Mouse (Mus musculus): ENCODE measurements around the gene Slc34a2. TPM values are rescaled to one million over a fixed set of nuclear protein-coding genes. Genes with fewer than 3 reads are reported as not detected.
A peak's percentile ranks its signal among the peaks of the same experiment; 100 is the strongest.

Gene Slc34a2
- total RNA-seq (2021), result not detected

DNA sequence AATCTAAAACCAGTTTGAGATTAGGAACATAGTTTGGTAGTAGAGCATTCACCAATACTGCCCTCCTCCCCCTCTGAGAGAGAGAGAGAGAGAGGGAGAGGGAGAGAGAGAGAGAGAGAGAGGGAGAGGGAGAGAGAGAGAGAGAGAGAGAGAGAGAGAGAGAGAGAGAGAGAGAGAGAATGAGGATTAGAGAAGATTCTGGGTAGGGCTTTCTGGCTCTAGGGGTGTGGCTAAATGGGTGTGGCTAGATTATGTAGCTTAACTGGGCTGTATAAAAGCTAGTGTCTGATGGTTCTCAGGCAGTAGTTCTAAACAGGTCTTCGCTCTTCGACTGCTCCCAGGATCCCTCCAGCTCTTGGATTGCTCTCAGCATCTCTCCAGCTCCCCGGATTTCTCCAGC lies at the start of gene Slc34a2:
TSS of gene Slc34a2 (plus strand) at position 301 of the 400 bp plus-strand sequence.
- intact Hi-C loops (cut with DNase I), result no loop called here
- DNase-seq (ENCODE audit: extremely low spot score in 1 of 2, low spot score in 2 of 2), result no peak

DNA sequence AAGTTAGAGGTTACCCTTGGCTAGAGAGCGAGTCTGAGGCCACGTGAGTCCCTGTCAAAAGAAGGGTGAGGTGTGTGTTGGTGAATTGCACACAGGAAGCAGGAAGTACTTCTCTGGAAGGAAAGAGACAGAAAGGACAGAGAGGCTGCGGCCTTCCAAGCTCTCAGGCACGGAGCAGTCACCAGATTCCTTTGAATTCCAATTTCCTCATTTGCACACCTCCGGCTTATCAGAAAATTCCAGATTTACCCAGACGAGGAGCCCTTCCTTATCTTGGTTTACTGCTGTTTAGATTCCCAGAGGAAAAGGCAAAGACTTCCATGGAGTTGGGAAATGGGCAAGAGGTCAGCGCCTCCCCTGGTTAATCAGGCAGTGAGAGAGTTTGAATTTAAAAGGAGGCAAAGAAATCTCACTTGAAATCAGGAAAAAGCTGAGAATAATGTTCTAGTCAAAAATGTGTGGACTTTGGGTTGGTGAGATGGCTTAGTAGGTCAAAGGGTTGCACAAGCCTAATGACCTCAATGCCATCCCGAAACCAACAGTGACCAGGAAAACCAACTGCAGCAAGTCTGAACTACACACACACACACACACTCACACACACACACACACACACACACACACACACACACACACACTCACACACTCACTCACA lies 47.1 kb upstream of the Slc34a2 start:
- intact Hi-C loops (cut with DNase I), result no loop called here
- no peak for DNase-seq (ENCODE audit: extremely low spot score in 1 of 2, low spot score in 2 of 2)

- intact Hi-C loops (cut with DNase I), result no loop called here
- DNase-seq (ENCODE audit: extremely low spot score in 1 of 2, low spot score in 2 of 2), result no peak
Measured at GRCm38 (mm10) chr5:52992210-52992897, 45.5 kb upstream of the Slc34a2 start.

DNA sequence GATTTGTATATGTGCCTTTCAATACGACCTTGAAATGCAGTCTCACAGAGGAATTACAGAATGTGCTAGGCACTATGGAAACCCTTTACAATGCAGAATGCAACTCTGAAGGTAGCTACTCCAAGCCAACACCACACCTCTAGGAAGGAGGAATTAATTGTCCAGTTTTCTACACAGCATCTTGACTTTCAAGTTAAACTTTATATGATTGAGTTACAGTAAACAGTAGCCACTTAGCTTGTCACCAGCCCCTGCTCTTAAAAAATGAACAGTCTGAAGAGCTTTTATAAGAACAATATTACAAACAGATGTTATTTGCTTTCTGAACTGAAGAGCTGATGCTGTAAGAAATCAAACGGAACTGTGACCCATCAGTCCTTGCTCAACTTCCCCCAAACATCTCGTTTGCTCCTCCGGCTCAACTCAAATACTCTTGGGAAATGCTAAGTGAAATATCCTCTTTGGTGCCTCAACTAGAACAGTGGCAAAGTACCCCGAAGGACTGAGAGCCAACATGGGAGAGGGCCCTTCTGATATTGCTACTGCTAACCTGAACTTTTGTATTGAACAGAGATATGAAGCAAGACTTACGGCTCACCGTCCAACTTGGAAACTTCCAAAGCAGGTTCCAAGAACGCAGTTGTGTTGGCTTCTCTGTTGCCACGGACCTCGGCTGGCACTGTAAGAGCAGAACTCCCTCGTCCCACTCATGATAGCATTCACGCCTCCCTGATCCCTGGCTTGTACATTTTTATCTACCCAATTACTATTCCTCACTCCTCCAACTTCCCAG lies 44.2 kb upstream of the Slc34a2 start:
- intact Hi-C loops (cut with DNase I), result no loop called here

GRCm38 (mm10) chr5:52995461-52995860 lies 42.4 kb upstream of the Slc34a2 start:
- intact Hi-C loops (cut with DNase I), result no loop called here
- no peak for DNase-seq (ENCODE audit: extremely low spot score in 1 of 2, low spot score in 2 of 2)

More for the DNA sequence above, 44.2 kb upstream of the Slc34a2 start:
- DNase-seq (ENCODE audit: extremely low spot score in 1 of 2, low spot score in 2 of 2), result no peak

DNA sequence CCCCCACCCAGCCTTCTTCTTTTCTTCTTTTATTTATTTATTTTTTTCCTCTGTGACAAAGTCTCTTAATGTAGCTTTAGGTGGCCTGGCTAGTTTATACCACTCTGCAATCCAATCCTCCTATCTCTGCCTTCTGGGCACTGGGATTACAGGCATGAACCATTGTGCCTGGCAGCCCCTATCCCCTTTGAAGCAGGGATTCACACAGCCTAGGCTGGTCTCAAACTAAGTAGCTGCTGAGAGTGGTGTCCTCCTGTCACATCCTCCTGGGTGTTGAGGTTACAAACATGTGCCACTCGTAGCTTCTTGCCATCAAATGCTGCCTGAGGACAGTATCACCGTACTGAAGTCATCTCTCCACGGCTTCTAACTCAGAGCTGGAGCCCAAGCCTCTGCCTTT lies 41.7 kb upstream of the Slc34a2 start:
- intact Hi-C loops (cut with DNase I), result no loop called here
- no peak for DNase-seq (ENCODE audit: extremely low spot score in 1 of 2, low spot score in 2 of 2)

DNA sequence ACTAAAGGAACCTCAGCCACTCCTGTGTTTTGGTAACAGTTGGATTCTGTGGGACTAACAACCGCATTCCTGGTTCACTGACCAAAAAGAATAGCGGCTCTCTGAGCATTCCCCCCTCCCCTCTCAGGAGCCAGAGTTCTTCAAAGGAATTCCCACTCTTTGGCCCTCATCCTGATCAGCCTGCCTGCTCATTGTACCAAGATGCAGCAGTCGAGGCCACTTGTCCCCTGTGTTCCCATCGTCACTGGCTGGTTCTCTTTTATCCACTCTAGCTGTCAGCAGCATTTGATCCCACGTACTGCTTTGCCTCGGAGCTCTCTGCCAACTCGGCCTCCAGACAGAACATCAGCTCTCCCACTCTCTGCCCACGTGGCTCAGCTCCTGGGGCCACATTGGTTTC lies 41.3 kb upstream of the Slc34a2 start:
- DNase-seq (ENCODE audit: extremely low spot score in 1 of 2, low spot score in 2 of 2), result no peak
- intact Hi-C loops (cut with DNase I), result no loop called here

DNA sequence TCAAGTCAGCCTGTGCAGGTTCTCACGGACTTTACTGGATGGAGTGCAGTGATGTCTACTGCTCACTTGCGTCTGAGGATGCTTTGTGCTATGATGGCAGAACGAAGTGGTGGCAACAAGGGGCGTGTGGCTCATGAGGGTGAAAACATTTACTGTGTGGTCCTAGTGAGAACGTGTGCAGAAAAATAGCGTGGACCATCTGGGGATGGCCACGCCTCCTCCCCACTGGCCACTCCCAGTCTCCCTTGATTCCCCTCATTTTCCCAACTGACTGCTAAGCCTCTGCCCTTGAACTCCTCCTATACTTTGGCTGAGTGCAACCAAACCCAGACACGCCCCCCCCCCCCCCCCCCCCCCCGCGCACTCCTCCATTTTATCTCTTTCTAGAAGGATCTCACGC lies 40.8 kb upstream of the Slc34a2 start:
- intact Hi-C loops (cut with DNase I), result no loop called here
- DNase-seq (ENCODE audit: extremely low spot score in 1 of 2, low spot score in 2 of 2), result no peak

DNA sequence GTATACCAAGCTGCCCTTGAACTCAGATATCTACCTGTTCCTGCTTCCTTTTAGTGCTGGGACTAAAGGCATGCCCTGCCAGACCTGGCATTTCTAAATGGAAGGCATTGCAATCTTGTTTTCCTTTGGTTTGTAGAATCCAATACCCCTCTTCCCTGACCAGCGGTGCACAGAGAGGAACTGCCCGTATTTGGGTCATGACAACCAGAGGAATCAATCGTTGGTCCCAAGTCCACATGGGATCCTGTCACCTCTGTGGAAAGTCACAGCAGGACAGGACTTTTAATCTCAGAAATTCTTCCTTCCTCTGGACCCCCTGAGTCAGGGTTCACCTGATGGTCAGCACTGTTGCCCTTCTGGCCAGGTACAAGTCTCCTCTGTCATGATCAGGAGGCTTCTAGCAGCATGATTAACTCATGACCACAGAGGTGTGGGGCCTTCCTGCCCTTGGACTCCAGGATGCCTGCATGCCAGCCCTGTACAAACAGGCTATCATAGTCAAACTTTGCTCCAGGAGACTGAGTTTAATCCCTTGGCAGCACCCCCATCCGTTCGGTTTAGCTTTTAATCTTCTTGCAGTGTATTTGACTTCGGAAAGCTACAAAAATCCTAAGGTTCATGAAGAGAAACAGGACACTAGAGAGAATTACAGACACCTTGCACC lies 39.7 kb upstream of the Slc34a2 start:
- no peak for DNase-seq (ENCODE audit: extremely low spot score in 1 of 2, low spot score in 2 of 2)
- intact Hi-C loops (cut with DNase I), result no loop called here

GRCm38 (mm10) chr5:53000169-53000872 lies 37.6 kb upstream of the Slc34a2 start:
- intact Hi-C loops (cut with DNase I), result no loop called here
- no peak for DNase-seq (ENCODE audit: extremely low spot score in 1 of 2, low spot score in 2 of 2)

DNA sequence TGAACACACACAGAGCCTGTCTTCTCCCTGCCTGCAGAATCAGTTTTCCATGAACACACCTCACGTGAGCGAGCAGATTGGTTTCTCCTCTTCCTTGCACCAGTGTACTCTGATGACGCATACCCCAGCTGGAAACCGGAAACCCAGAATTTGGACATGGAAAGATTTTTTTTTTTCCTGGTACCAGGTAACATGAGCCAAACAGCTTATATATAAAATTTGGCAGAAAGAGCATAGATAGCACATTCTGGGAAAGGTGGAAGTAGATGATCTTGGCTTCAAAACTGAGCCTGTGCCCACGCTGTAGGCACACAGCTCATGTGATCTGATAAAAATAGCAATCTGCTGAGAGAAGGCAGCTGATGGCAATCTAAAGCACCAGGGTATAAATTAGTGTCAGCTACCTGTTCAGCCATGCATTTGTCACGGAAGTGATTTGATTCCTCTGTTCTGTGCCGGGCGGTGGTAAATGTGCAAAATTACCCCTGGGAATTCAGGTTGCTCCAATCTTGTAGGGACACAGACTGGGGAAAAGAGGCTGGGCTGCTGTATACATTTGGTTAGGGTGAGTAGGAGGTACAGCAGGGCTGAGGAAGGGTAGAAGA lies 35.2 kb upstream of the Slc34a2 start:
- DNase-seq (ENCODE audit: extremely low spot score in 1 of 2, low spot score in 2 of 2), result peak in 1 of 2 experiments; percentile 49
- intact Hi-C loops (cut with DNase I), result no loop called here

GRCm38 (mm10) chr5:53003495-53003894 lies 34.4 kb upstream of the Slc34a2 start:
- no peak for DNase-seq (ENCODE audit: extremely low spot score in 1 of 2, low spot score in 2 of 2)
- intact Hi-C loops (cut with DNase I), result no loop called here

- intact Hi-C loops (cut with DNase I), result no loop called here
- DNase-seq (ENCODE audit: extremely low spot score in 1 of 2, low spot score in 2 of 2), result no peak
Measured at GRCm38 (mm10) chr5:53003981-53004380, 33.9 kb upstream of the Slc34a2 start.

DNA sequence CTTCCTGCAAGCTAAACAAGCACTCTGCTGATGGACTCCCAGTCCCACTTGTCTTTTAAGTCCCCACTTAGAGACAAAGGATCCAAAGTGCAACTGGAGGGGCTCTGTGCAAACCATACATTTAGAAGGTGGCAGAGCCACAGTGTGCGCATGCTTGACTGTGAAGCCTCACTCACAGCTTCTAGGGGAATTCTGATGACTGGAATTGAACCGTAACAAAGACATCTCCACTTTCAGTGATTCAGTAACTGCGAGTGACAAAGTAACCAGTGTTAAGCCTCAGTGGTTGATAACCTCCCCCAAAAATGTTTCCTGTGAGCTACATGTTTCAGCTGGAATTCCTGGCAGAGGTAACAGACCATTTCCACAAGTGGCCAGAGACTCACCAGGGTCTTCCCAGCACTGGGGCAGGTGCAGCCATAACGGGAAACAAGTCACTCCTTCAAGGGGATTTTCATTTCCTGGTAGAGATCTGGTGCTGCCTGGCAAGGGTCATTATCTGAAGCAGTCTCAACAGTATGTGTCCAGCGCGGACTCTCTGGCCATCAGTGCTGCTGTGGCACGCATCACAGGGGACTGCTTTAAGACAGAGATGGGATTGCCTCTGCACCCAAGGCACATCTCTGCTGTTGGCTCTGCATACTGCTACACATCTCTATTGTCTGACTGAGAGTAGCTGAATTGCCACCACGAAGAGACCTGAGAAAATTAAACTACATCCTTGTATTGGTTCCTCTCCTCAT lies 28.7 kb upstream of the Slc34a2 start:
- no peak for DNase-seq (ENCODE audit: extremely low spot score in 1 of 2, low spot score in 2 of 2)
- intact Hi-C loops (cut with DNase I), result no loop called here

DNA sequence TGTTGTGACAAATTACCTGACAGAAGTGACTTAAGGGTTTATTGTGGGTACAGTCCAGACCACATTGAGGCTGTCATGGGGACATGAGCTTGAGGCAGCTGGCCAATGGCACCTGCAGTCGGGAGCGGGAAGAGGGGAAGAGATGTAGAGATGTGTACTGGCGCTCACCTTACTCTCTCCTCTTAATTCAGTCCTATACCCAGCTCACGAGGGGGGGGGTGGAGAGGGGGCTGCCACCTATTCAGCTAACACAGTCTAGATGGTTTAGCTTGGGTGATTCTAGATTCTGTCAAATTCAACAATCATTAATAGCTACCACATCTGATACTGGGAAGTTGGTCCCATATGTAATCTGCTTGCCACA lies 28.1 kb upstream of the Slc34a2 start:
- no peak for DNase-seq (ENCODE audit: extremely low spot score in 1 of 2, low spot score in 2 of 2)
- intact Hi-C loops (cut with DNase I), result no loop called here

- no peak for DNase-seq (ENCODE audit: extremely low spot score in 1 of 2, low spot score in 2 of 2)
- intact Hi-C loops (cut with DNase I), result no loop called here
Measured at GRCm38 (mm10) chr5:53011327-53011726, 26.6 kb upstream of the Slc34a2 start.

DNA sequence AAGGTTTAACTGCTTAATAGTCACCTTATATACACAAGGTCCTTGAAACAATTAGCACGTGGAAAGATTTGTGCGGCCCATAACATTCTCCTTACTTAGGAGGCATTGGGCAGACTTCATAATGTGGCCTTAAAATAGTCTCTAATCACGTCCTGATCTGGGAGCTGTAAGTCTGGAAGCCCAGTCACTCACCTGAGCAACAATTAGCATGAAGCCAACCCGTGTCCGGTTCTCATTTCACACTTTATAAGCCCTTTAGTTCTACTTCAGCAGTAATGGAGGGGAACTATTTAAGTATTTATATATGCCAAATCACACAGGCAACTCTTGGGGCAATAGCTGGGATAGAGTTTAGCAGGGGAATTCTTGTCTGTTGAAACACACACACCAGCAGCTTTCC lies 21.3 kb upstream of the Slc34a2 start:
- no peak for DNase-seq (ENCODE audit: extremely low spot score in 1 of 2, low spot score in 2 of 2)
- intact Hi-C loops (cut with DNase I), result no loop called here

DNA sequence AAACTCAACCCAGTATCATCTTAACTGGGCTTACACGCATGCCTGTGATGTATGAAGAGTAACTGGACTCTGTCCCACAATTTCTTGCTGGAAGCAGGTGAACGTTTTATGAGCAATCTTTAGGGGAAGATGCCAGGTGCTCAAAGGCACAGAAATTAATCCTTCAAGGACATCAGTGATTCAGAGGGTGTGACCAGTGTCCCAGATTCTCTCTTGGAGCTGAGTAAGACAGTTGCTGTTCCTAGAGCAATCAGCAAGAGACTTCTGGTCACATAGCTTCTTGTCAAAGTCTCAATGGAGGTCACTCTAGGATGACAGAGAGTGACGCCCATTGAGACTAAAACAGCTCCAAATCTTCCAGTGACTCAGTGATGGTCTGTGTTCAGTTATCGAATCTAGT lies 19.6 kb upstream of the Slc34a2 start:
- intact Hi-C loops (cut with DNase I), result no loop called here
- no peak for DNase-seq (ENCODE audit: extremely low spot score in 1 of 2, low spot score in 2 of 2)
